Mouse (Mus musculus): ENCODE data around the gene Edil3. TPM values are rescaled to one million over a fixed set of nuclear protein-coding genes. Genes with fewer than 3 reads are reported as not detected.

Gene Edil3
- polyA plus RNA-seq, 1 experiment from 2014 or later = 38.9 TPM

- Histone ChIP-seq H3K27me3 (no peaks in the 10 kb centered on the region), H3K4me3 (replicated peaks) (no peak overlapping the region), H3K9ac (no peak overlapping the region), H3K4me2 (no peak overlapping the region), H3K4me1 (peaks cover 5% of the 10 kb centered on the region; the same call in 1 of the 2 replicates), H3K27ac (no peak overlapping the region), H3K36me3 (replicated peaks) (no peaks in the 10 kb centered on the region), H3K9me3 (no peaks in the 10 kb centered on the region)
- WGBS = 65% methylated on average over 10 of the region's 10 CpGs
- ATAC-seq (ENCODE audit: low FRiP score) = no peak
Observed at GRCm38 (mm10) chr13:88828362-88828761, 7.1 kb downstream of the Edil3 start.

- Histone ChIP-seq H3K9ac (no peak overlapping the region), H3K27ac (no peak overlapping the region), H3K36me3 (replicated peaks) (no peaks in the 10 kb centered on the region), H3K4me3 (replicated peaks) (no peak overlapping the region), H3K4me2 (no peak overlapping the region), H3K9me3 (no peaks in the 10 kb centered on the region), H3K4me1 (no peaks in the 10 kb centered on the region), H3K27me3 (no peaks in the 10 kb centered on the region)
- 74% methylated on average over 1 of the region's 1 CpGs for WGBS
- no peak for ATAC-seq (ENCODE audit: low FRiP score)
Observed at GRCm38 (mm10) chr13:88833732-88834131, 12.5 kb downstream of the Edil3 start.

- Histone ChIP-seq H3K27me3 (no peaks in the 10 kb centered on the region), H3K27ac (no peak overlapping the region), H3K9me3 (no peaks in the 10 kb centered on the region), H3K4me3 (replicated peaks) (no peak overlapping the region), H3K4me1 (no peaks in the 10 kb centered on the region), H3K4me2 (no peak overlapping the region), H3K36me3 (replicated peaks) (no peaks in the 10 kb centered on the region), H3K9ac (no peak overlapping the region)
- WGBS = 90% methylated on average over 4 of the region's 4 CpGs
- ATAC-seq (ENCODE audit: low FRiP score) = no peak
Observed at GRCm38 (mm10) chr13:88849739-88850138, 28.5 kb downstream of the Edil3 start.

GRCm38 (mm10) chr13:88879960-88880359 is 58.7 kb downstream of the Edil3 start:
- H3K4me2 ChIP-seq = no peak overlapping the region
- H3K9me3 ChIP-seq = no peaks in the 10 kb centered on the region
- no peaks in the 10 kb centered on the region for H3K27me3 ChIP-seq
- H3K9ac ChIP-seq = no peak overlapping the region
- H3K27ac ChIP-seq = no peak overlapping the region
- H3K36me3 ChIP-seq (replicated peaks) = no peaks in the 10 kb centered on the region
- no peaks in the 10 kb centered on the region for H3K4me1 ChIP-seq
- H3K4me3 ChIP-seq (replicated peaks) = no peak overlapping the region
- 93% methylated on average over 2 of the region's 2 CpGs for WGBS
- no peak for ATAC-seq (ENCODE audit: low FRiP score)

GRCm38 (mm10) chr13:88890728-88891127 is 69.5 kb downstream of the Edil3 start:
- Histone ChIP-seq H3K4me3 (replicated peaks) (no peak overlapping the region), H3K4me2 (no peak overlapping the region), H3K4me1 (no peaks in the 10 kb centered on the region), H3K9ac (no peak overlapping the region), H3K27me3 (no peaks in the 10 kb centered on the region), H3K9me3 (no peaks in the 10 kb centered on the region), H3K36me3 (replicated peaks) (no peaks in the 10 kb centered on the region), H3K27ac (no peak overlapping the region)
- no peak for ATAC-seq (ENCODE audit: low FRiP score)
- 64% methylated on average over 3 of the region's 3 CpGs for WGBS

- Histone ChIP-seq H3K27me3 (no peaks in the 10 kb centered on the region), H3K36me3 (replicated peaks) (no peaks in the 10 kb centered on the region), H3K27ac (no peak overlapping the region), H3K4me1 (no peaks in the 10 kb centered on the region), H3K9me3 (no peaks in the 10 kb centered on the region), H3K9ac (no peak overlapping the region), H3K4me3 (replicated peaks) (no peak overlapping the region), H3K4me2 (no peak overlapping the region)
- no peak for ATAC-seq (ENCODE audit: low FRiP score)
- 90% methylated on average over 3 of the region's 3 CpGs for WGBS
Observed at GRCm38 (mm10) chr13:88900046-88900445, 78.8 kb downstream of the Edil3 start.

GRCm38 (mm10) chr13:88907405-88907804 is 86.1 kb downstream of the Edil3 start:
- no peak overlapping the region for H3K4me3 ChIP-seq (replicated peaks)
- H3K4me2 ChIP-seq = no peak overlapping the region
- H3K36me3 ChIP-seq (replicated peaks) = no peaks in the 10 kb centered on the region
- no peaks in the 10 kb centered on the region for H3K9me3 ChIP-seq
- WGBS = 85% methylated on average over 1 of the region's 1 CpGs
- no peak for ATAC-seq (ENCODE audit: low FRiP score)
- H3K27ac ChIP-seq = no peak overlapping the region
- no peak overlapping the region for H3K9ac ChIP-seq
- no peaks in the 10 kb centered on the region for H3K27me3 ChIP-seq
- H3K4me1 ChIP-seq = no peaks in the 10 kb centered on the region

- Histone ChIP-seq H3K36me3 (replicated peaks) (no peaks in the 10 kb centered on the region), H3K27me3 (no peaks in the 10 kb centered on the region), H3K4me3 (replicated peaks) (no peak overlapping the region), H3K9ac (no peak overlapping the region), H3K4me1 (no peaks in the 10 kb centered on the region), H3K27ac (no peak overlapping the region), H3K9me3 (no peaks in the 10 kb centered on the region), H3K4me2 (no peak overlapping the region)
- no peak for ATAC-seq (ENCODE audit: low FRiP score)
- whole genome bisulfite sequencing = 83% methylated on average over 1 of the region's 1 CpGs
Observed at GRCm38 (mm10) chr13:88908187-88908586, 86.9 kb downstream of the Edil3 start.

GRCm38 (mm10) chr13:88916503-88916902 is 95.2 kb downstream of the Edil3 start:
- Histone ChIP-seq H3K27ac (no peak overlapping the region), H3K9ac (no peak overlapping the region), H3K36me3 (replicated peaks) (no peaks in the 10 kb centered on the region), H3K27me3 (no peaks in the 10 kb centered on the region), H3K9me3 (no peaks in the 10 kb centered on the region), H3K4me2 (no peak overlapping the region), H3K4me1 (no peaks in the 10 kb centered on the region), H3K4me3 (replicated peaks) (no peak overlapping the region)
- 40% methylated on average over 2 of the region's 2 CpGs for WGBS
- 0 out of 2 replicates have a peak, but pooled peaks have one; percentile 41 for ATAC-seq (ENCODE audit: low FRiP score)

GRCm38 (mm10) chr13:88929626-88930025 is 108.4 kb downstream of the Edil3 start:
- ATAC-seq (ENCODE audit: low FRiP score) = peak; percentile 80; the same call in 1 of the 2 replicates
- no peaks in the 10 kb centered on the region for H3K9me3 ChIP-seq
- H3K4me1 ChIP-seq = peaks cover 7% of the 10 kb centered on the region
- no peak overlapping the region for H3K9ac ChIP-seq
- H3K27me3 ChIP-seq = no peaks in the 10 kb centered on the region
- no peak overlapping the region for H3K27ac ChIP-seq
- 19% methylated on average over 4 of the region's 4 CpGs for WGBS
- no peaks in the 10 kb centered on the region for H3K36me3 ChIP-seq (replicated peaks)
- H3K4me2 ChIP-seq = no peak overlapping the region
- H3K4me3 ChIP-seq (replicated peaks) = no peak overlapping the region

GRCm38 (mm10) chr13:88938564-88938963 is 117.3 kb downstream of the Edil3 start:
- Histone ChIP-seq H3K4me1 (no peaks in the 10 kb centered on the region), H3K9ac (no peak overlapping the region), H3K36me3 (replicated peaks) (no peaks in the 10 kb centered on the region), H3K4me2 (no peak overlapping the region), H3K4me3 (replicated peaks) (no peak overlapping the region), H3K27ac (no peak overlapping the region), H3K27me3 (no peaks in the 10 kb centered on the region), H3K9me3 (no peaks in the 10 kb centered on the region)
- WGBS = 86% methylated on average over 2 of the region's 2 CpGs
- no peak for ATAC-seq (ENCODE audit: low FRiP score)

GRCm38 (mm10) chr13:88972355-88972754 is 151.1 kb downstream of the Edil3 start:
- Histone ChIP-seq H3K9me3 (no peaks in the 10 kb centered on the region), H3K36me3 (replicated peaks) (no peaks in the 10 kb centered on the region), H3K27me3 (no peaks in the 10 kb centered on the region), H3K4me2 (no peak overlapping the region), H3K4me1 (no peaks in the 10 kb centered on the region), H3K9ac (no peak overlapping the region), H3K27ac (no peak overlapping the region), H3K4me3 (replicated peaks) (no peak overlapping the region)
- no peak for ATAC-seq (ENCODE audit: low FRiP score)
- WGBS = 87% methylated on average over 4 of the region's 4 CpGs

GRCm38 (mm10) chr13:89007696-89008427 is 186.6 kb downstream of the Edil3 start:
- Histone ChIP-seq H3K36me3 (replicated peaks) (no peaks in the 10 kb centered on the region), H3K9ac (no peak overlapping the region), H3K9me3 (no peaks in the 10 kb centered on the region), H3K4me1 (no peaks in the 10 kb centered on the region), H3K4me3 (replicated peaks) (no peak overlapping the region), H3K4me2 (no peak overlapping the region), H3K27me3 (no peaks in the 10 kb centered on the region), H3K27ac (no peak overlapping the region)
- no peak for ATAC-seq (ENCODE audit: low FRiP score)
- WGBS = 90% methylated on average over 4 of the region's 4 CpGs
